Mouse (Mus musculus): ENCODE results near the gene Mrpl39. TPM values are rescaled to one million over a fixed set of nuclear protein-coding genes. Genes with fewer than 3 reads are reported as not detected.

Gene Mrpl39
- polyA plus RNA-seq, 3 experiments from 2014 or later: 20.6 to 31.7 (median 25.7) TPM

GRCm38 (mm10) chr16:84698708-84699107, 36.8 kb downstream of the Mrpl39 start:
- no peak for ATAC-seq

DNA sequence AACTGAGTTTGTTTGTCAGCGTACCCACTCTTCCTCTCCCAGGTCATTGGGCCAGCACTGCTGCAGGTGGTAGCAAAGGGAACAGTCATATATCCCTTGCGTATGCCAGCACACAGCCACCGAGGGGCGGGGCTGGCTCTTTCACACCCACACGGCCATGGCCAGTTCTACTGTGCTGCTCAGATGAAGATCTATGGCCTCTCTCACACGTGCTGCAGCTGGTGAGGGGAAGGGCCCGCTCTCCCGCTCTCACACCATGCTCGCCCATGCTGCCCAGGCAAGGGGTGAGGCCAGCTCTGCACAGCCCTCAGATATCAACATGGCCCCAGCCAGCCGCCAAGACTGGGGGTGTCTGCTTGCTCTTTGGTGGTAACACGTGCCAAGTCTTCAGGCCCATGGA, 39.4 kb downstream of the Mrpl39 start:
- ATAC-seq: no peak

GRCm38 (mm10) chr16:84681991-84682390, 53.6 kb downstream of the Mrpl39 start:
- ATAC-seq: peak; percentile 65

GRCm38 (mm10) chr16:84680760-84681159, 54.8 kb downstream of the Mrpl39 start:
- peak; percentile 41 for ATAC-seq

DNA sequence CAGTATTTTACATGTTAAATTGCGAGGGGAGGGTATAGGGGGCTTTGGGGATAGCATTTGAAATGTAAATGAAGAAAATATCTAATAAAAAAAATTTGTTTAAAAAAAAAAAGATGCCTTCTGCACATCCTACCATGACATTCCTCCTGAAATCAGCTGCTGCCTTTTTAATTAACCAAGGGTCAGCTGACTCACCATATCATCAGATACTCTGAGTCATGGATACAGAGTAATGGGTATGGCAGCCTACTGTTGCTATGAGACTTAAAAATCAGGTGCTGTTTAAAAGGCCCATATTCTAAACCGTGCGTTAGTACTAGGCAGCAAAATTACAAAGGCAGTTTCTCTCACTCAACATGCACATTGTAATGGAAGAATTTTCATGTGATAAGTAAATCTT, 58.2 kb downstream of the Mrpl39 start:
- ATAC-seq: no peak

Other genes starting within 250 kb of the Mrpl39 start
- gene A730009L09Rik, start 220.6 kb downstream of the Mrpl39 start, polyA plus RNA-seq (2017; shearing (Covaris generic)): not detected
- under 1 TPM in 1 of 3 experiments, not detected in 2; 0.21 TPM for gene Jam2, start 38.4 kb upstream of the Mrpl39 start, polyA plus RNA-seq (2017; shearing (Covaris generic))
- 10 to 100 TPM; 17.6 to 29.3 (median 20.9) TPM for gene Gabpa, start 99.2 kb upstream of the Mrpl39 start, polyA plus RNA-seq (2017; shearing (Covaris generic))
- 100 to 1,000 TPM; 434 to 717 (median 501) TPM for gene Atp5j, start 99.9 kb upstream of the Mrpl39 start, polyA plus RNA-seq (2017; shearing (Covaris generic))